Mouse (Mus musculus) monocyte, adult 5-6 weeks (primary cell): Measurements from ENCODE around the gene Trio. TPM values are rescaled to one million over a fixed set of nuclear protein-coding genes. Genes with fewer than 3 reads are reported as not detected.
A peak's percentile ranks its signal among the peaks of the same experiment; 100 is the strongest.

ENCODE experiments used
- ATAC-seq: fragments of 153-309, 156-312 bp; replicated peaks from 2 replicates; pipeline ENCODE4 v1.8.0; 2017; ENCODE audit warnings: mild to moderate bottlenecking; ENCODE audit not compliant: low TSS enrichment, insufficient number of reproducible peaks, severe bottlenecking, poor library complexity, low FRiP score
- total RNA-seq: library from RNA; stranded (forward); fragments of 200-1000, 200-491, 200-594 nt; gene quantifications from 3 replicates; pipeline ENCODE4 v1.2.3, GENCODE M21; 2017

Trio gene
- total RNA-seq = 27.7 to 49.9 TPM (median 33.9 TPM) in 3 replicates

DNA sequence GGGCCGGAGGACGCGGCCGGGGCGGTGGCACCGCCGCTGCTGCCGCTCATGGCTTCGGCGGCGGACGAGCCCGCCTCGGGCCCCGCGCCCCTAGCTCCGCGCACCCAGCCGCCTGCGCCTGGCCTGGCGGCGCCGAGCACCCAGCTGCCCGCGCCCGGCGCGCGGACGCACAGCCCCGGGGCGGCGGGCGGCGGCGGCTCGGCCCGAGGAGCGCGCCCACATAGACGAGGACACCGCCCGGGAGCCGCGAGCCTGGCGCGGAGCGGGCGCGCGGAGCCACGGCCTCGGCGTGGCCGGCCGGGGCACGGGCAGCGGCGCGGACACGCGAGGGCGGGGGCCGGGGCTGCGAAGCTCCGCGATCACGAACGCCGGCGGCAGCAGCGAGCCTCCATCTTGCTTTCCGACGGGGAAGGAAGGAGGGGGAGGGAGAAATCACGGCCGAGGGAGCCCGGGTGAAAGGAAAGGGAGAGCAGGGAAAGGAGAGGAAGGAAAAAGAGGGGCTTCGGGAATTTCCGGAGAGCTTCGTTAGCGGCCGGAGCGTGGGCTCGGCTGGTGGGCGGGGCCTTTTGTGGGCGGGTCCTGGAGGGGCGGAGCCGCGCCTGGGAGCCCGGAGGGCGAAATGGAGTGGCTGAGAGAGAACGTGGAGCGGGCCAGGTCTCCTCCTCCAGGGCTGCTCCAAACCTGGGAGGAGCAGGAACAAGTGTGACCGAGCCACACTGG is at the start of gene Trio:
Gene Trio, minus strand, starts transcription at position 402 of the 720 bp plus-strand sequence.
- peak; percentile 88 for ATAC-seq

GRCm38 (mm10) chr15:28074416-28074970 is 48.8 kb upstream of the Trio start:
- ATAC-seq = no peak

- no peak for ATAC-seq
Observed at GRCm38 (mm10) chr15:28071601-28072000, 46.0 kb upstream of the Trio start.

DNA sequence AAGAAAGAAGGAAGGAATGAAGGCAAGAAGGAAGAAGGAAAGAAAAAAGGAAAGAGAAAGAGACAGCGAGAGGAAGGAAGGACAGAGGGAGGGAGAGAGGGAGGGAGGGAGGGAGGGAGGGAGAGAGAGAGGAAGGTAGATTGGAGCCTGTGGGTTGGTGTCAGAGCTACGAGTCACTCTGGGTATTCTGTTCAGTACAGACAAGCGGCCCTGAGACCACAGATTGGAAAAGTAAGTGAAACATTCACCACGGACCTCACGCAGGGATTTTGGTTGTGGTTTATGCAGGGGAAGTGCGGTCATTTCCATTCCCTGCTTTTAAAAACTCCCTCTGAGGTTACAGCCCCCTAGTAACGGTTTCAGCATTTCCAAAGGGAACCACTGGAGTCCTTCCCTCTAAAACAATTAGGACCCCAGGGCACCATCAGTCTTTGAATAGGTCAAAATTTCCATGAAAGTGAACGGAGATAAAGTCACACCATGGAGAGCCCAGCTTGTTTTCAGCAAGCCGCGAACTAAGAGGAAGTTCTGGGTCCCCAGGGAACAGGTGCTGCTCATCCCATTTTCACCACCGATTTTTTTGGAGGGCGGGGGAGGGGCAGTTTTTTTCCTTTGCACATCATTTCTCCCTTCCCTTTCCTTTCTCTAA is 45.2 kb upstream of the Trio start:
- no peak for ATAC-seq

DNA sequence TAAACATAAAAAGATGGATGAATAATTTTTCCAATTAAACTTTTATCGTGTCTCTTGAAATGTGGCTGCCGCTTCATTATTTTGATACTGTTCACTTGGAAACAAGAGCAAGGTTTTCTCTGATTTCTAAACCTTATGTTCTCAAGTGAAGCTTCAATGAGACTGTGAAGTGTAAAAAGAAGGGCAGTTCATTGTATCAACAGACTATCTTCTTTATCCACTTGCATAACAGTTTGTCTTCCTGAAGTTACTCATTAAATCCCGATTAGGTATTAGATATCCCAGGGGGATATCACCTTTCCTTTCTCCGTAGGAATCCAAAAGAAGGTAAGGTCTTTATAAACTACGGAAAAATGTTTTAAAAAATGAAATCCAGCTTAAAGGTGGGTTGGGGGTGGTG is 44.6 kb upstream of the Trio start:
- no peak for ATAC-seq

DNA sequence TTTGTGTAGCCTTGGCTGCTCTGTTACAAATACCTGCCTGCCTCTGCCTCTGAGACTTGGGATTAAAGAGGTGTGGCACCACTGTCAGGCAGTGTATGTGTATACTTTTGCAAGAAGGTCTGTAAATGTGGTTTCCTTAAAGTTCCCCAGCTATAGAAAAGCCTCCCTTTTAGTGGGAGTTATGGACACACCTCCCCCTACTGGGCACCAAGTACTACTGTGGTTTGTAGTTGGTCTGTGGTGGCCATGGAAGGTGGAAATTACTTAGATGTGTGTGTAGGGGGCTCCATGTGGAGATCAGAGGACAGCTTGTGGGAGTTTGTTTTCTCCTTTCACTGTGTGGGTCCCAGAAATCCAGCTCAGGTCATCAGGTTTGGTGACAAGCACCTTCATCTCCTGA is 41.7 kb upstream of the Trio start:
- ATAC-seq = no peak

- no peak for ATAC-seq
Observed at GRCm38 (mm10) chr15:28066468-28066867, 40.8 kb upstream of the Trio start.

DNA sequence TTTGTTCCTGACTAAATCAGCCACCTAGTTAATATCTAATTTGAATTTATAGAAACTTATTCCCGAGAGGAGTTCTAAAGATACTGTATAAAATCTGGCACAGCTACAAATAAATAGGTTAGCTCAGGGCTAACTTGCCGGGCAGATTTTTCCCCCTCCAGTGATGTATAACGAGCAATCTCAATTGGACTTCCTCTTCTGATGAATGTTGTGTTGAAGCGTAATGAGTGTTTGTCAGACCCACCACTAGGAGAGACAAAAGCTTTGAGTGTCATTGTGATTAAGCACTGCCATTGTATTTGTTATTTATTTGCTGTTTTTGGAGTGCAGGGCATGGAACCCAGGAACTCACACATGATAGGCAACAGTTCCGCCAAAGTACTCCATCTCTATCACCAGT is 39.9 kb upstream of the Trio start:
- ATAC-seq = no peak

DNA sequence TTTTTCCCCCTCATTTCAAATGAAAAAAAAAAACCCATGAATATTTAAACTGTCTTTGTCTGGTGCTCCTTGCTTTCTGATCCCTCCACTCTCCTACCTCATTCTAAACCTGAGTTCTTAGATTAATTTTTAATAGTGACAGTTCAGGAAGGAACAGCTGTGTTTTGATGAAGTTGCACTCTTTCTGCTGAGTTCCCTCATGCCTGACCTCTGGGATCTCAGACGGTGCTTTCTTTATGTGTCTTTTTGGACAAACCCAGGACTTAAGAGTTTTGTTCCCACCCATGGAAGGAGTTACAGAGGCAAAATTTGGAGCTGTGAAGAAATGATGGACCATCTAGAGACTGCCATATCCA is 39.1 kb upstream of the Trio start:
- ATAC-seq = no peak

DNA sequence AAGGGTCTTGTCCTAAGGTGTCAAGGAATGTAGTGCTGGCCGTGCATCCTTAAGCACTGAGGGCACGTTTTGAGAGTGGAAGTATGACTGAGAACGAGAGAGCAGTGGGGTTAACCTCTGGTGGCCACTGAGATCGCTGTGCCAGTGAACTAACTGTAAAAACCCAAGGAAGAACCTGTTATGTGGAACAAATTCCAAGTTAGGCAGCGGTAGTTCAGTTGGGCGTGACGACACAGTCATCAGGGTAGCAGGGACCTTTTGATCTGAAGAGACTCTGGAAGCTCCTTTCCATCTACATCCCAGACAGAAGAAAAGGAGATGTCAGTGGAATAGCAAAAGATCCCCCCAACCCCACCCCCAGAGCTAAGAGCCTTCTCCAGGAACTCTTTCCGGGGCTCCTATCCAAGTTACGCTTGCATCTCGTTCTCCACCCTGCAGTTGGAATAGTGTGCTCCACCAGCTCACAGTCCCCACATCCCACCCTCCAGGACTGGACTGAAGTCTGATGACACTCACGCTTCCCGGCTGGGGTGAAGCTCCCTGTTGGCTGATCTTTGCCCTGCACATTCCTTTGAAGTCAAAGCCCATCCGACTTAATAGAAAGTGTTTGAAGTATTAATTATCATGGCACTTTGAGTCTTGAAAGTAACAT is 38.6 kb upstream of the Trio start:
- ATAC-seq = no peak

DNA sequence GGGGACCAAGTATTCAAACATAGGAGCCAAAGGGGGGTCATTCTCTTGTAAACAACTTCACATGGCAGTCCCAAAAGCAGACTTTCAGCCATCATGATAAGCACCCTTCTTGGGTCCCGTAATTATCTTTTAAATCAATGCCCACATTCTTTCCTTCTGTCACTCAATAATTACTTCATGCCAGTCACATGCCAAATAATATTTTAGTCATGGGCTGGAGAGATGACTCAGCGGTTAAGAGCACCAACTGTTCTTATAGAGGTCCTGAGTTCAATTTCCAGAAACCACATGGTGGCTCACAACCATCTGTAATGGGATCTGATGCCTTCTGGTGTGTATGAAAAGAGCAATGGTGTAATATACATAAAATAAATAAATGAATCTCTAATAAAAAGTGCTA is 37.8 kb upstream of the Trio start:
- no peak for ATAC-seq

GRCm38 (mm10) chr15:28062016-28062415 is 36.4 kb upstream of the Trio start:
- ATAC-seq = no peak

GRCm38 (mm10) chr15:28060977-28061376 is 35.3 kb upstream of the Trio start:
- ATAC-seq = no peak

DNA sequence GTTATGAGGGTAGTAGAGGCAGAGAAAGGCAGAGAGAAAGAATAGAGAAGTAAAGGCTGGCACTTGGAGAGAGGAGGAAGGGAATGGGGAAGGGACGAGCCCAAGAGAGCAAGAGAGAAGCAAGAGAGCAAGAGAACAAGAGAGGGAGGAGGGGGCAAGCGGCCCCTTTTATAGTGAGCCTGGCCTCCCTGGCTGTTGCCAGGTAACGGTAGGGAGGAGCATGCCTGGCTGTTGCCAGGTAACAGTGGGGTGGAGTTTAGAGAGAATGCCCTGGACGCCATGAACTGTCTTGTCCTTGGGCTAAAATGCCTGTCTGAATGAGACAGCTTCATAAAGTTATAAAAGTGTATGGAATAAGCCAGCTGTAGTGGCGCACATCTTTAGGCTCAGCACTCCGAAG is 34.8 kb upstream of the Trio start:
- no peak for ATAC-seq

DNA sequence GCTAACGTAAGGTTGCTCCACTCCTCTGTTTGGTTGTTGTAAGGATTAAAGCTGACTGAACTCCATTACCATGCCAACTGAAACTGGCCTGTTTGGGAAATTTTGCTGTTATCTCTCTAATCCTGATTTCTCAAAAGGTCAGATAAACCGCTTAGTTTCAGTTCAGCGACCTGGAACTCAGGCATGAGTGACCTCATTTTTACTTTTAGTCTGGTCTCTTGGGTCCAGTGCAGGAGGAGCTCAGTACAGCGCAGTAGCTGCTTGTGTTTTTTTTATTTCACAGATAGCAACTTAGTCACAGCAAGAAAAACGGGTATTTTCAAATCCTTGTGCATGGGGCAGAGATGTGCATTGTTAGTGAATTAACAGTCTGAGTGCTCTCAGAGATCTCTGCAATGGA is 31.9 kb upstream of the Trio start:
- ATAC-seq = no peak

- no peak for ATAC-seq
Observed at GRCm38 (mm10) chr15:28054731-28055130, 29.1 kb upstream of the Trio start.

DNA sequence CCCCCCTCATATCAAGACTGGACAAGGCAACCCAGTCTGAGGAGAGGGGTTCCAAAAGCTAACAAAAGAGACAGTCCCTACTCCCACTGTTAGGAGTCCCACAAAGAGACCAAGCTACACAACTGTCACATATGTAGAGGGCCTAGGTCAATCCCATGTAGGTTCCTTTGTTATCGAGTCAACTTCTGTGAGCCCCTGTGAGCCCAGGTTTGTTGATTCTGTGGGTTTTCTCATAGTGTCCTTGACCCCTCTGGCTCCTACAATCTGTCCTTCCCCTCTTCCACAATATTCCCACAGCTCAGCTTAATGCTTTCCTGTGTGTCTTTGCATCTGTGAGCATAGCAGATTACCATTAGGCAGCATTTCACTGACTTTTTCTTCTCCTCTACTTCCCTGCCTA is 28.5 kb upstream of the Trio start:
- no peak for ATAC-seq

GRCm38 (mm10) chr15:28053226-28053625 is 27.6 kb upstream of the Trio start:
- no peak for ATAC-seq

- no peak for ATAC-seq
Observed at GRCm38 (mm10) chr15:28051811-28052210, 26.2 kb upstream of the Trio start.

DNA sequence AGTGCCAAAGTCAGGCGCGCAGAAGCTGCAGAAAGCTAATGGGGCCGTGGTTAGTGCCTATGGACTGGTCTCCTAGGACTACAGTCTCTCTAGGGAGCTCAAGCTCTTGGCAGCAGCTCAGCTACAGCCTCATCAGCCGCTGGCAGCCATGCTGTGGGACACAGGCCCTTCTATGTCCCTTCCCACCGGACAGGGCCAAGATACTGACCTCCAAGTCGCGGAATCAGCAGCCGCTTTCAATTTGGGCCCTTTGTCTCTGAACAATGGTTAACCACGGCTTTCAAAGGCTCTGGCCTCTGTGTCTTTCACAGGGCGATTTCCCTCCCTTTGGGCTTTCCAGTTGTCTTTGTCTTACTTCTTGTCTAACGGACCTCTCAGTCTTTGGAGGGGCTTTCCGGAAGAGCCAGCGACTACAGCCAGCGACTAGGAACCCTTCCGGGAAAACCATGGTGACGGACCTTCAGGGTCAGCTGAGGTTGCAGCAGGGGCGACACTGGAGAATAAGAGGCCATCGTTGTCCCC is 25.5 kb upstream of the Trio start:
- ATAC-seq = no peak
